Mouse (Mus musculus) neutrophil, adult 5-6 weeks (primary cell): ENCODE results near the gene Dus1l. TPM values are rescaled to one million over a fixed set of nuclear protein-coding genes. Genes with fewer than 3 reads are reported as not detected.
A peak's percentile ranks its signal among the peaks of the same experiment; 100 is the strongest.
"Not testable (repeated sequence)": the region's sequence is repeated elsewhere in the genome, so short reads cannot be mapped to it uniquely, and the experiment has no call there.

Experiments
- ATAC-seq: fragments of 151-379, 151-347 bp; 2 replicates; pipeline ENCODE4 v1.8.0; 2017; ENCODE audit warnings: mild to moderate bottlenecking, moderate TSS enrichment; ENCODE audit not compliant: insufficient number of reproducible peaks, poor library complexity, low FRiP score, severe bottlenecking; ENCODE audit errors: extremely low read depth
- total RNA-seq: library from RNA; stranded (forward); fragments of 200-1000 nt; gene quantifications from 2 replicates; pipeline ENCODE4 v1.2.3, GENCODE M21; 2017

Gene Dus1l
- total RNA-seq, 1 experiment from 2014 or later = 32.5 TPM

DNA sequence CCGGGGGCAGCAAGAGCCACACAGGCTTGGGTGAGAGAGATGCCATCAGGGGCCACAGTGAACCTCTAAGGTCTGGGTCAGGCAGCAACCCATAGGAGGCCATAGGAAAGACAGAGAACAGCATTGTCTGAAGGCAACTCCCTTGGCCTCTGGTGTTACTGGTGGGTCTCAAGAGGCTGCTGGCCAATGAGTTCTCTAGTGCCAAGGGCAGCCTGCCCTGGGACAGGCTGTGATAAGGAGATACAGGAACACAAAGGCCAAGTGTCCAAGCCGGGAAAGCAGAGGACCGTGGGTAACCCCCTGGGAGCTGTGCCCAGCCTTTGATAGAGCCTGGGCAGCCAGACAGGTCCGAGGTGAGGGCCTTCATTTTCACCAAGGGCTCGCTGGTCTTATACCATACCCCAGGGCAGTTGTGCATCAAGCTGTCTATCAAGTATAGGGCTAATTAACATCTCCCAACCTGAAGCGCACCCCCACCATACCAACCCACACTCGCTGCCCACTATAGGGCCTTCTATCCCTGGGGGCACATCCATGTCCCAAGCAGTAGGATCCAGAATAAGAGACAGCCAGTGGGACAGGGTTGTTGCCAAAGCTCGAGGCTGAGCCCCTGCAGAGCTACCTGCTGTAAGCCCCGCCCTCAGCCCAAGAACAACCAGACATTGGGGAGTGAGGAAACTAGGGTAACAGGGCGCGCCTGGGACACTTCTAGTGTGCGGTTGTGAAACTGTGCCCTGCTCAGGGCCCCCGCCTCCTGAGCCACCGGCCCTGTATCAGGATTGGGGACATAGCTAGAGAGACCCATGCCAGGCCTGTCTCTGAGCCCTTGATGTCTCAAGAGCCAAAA is 25.1 kb upstream of the Dus1l start:
- ATAC-seq = no peak

DNA sequence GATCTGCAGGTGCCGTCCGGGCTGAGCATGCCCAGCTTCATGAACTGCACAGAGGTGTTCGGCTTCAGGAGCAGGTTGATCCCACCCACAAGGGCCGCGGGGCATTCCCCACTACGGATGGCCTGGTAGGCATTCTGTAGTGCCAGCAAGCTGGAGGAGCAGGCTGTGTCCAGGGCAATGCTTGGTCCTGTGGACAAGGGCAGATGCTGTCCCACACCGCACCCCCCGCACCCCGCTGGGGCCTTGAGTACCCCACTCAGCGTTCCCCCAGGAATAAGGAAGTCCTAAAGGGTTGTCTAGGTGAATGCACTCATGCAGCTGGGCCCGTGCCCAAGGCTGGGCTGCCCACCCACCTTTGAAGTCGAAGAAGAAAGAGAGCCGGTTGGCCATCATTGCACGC is 24.3 kb upstream of the Dus1l start:
- no peak for ATAC-seq

DNA sequence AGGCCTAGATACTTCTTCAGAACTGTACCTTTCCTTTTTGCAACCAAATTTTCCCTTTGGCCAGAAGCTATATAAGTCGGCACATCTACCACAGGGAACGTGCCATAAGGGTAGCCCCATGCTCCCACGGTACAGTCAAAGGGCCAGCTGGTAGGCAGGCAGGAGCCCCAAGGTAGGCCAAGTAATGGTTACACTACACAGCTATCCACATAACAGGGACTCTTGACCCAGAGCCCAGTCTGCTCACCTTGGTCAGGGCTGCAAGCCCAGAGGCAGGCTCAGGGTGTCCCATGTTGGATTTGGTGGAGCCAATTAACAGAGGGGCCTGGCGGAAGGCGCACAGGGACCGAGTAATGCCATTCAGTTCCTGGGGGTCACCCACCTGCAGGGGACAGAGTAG is 23.4 kb upstream of the Dus1l start:
- ATAC-seq = no peak

DNA sequence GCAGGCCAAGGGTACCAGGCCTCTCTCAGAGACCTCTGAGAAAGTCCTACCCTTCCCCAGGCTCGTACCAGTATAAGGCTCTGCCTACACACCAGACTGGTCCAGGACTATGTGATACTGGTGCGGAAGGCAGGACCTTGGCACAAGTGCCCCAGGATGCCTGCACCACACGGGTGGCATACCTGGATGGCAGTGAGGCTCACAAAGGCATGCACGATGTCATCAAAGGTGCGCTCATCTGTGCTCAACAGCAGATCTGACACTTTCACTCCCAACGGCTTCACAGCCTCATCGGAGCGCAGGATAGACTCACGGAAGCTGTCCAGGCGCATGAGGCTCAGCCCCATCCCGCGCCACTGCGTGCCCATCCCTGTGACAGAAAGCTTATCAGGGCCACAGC is 22.0 kb upstream of the Dus1l start:
- no peak for ATAC-seq

DNA sequence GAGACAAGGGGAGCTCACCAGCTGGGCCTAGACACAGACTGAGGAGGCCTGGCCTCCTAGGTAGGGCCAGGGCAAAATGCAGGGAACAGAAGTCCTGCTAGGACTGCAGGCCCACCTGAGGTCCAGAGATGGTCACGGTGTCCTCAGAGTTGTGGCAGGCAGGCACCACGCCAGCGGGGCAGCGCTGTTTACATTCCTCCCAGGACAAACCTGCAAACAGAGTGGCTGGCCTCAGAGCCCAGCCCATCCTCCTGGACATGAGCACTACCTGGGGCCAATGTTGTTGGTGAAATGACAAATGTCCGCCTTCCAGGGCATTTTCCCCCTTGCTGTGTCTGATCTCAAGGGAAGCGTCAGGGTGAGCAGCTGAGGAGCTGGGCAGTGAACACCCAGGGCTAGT is 21.2 kb upstream of the Dus1l start:
- ATAC-seq = no peak

DNA sequence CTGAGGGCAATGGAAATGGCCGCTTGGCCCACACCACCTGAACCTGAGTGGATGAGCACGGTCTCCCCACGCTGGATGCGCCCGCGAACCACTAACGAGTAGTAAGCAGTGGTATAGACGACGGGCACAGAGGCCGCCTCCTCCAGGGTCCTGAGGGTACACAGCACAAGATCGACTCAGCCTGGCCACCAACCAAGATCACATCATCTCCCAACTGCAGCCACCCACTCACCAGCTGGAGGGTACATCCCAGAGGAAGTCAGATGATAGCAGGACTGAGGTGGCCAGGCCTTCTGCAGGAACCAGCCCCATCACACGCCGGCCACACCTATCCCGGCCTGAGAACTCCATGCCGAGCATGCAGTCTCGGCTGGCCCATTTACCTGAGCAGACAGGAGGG is 15.9 kb upstream of the Dus1l start:
- ATAC-seq = no peak

DNA sequence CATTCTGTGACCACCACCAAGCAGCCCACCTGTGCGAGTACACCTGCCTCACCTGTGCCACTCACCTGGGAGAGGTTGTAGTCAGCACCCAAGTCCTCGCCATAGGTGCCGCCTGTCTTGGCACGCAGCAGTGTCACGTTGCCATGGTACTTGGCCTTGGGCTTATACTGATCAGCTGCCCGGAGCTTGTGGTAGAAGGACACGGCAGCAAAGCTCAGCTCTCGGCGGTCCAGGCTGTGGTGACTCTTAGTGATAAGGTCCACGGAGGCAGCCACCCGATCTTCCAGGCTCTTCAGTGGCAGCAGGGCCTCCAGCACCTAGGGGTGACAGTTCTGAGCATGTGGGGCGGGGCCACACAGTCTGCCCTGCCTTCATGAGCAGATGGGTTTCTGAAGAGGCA is 11.8 kb upstream of the Dus1l start:
- no peak for ATAC-seq

DNA sequence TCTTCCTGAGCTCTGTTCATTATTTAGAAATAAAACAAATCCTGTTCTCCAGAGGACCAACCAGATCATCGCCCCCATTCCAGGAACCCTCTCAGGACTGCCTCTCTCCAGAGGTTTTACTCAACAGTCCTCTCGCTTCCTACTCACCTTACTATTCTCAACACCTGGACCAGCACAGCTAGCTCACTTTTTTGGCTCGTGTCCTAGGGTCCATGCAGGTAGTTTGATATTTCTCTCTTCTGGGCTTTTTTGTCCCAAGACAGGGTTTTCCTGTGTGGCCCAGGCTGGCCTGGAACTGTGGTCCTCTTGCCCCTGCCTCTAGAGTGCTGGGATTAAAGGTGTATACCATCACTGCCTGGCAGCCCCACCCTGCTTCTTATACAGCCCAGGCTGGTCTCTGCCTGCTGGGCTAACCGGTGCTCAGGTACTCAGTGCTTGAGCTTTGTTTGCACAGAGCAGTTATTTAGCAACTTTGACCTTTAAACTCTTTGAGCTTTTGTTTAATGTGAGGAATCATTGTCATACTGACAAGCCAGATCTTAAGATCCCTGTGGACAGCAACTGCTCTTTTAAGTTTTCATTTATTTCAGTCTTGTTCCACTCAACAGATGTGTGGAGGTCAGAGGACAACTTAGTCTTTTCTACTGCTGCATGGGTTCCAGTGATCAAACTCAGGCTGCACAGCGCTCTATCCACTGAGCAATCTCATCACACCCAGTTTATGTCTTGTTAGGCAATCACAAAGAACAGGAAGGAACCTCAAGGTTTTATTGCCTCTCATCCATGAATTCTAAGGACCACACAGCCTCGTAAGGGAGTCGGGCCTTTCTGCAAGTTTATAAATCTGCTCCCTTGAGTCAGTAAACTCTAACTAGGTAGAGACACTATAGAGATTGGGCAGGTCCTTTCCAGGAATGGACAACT is 9.4 kb upstream of the Dus1l start:
- ATAC-seq = no peak

DNA sequence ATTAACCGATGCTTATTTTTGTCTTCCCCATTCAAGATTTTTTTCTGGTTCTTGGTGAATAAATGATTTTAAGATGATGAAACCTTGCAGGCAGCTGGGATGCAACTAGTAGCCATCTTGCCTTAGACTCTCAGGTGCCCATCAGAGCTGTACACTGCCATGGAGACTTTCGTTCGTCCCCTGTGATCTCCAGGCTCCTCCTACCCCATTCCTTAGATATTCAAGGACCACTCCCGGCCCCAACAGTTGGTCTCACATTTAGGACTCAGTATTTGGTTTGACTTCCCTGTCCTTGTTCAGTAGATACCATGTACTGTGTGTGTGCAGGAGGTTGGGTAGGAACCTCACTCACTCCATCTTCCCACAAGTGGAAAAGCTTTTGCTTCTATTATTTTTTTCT is 8.6 kb upstream of the Dus1l start:
- ATAC-seq = no peak

DNA sequence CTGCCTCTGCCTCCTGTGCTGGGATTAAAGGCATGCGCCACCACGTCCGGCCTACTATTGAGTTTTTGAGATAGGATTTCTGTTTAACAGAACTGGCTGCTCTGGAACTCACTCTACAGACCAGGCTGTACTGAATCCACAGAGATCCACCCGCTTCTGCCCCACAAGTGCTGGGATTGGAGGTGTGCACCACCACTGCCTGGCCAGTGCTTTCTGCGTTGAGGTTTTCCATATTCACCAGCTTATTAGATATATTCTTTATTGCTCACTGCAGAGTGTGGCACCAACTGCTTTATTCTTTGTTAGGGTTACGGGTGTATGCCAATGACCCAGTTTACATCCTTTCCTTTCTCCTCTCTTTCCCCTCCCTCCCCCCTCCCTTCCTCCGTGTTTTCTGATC is 8.1 kb upstream of the Dus1l start:
- no peak for ATAC-seq

DNA sequence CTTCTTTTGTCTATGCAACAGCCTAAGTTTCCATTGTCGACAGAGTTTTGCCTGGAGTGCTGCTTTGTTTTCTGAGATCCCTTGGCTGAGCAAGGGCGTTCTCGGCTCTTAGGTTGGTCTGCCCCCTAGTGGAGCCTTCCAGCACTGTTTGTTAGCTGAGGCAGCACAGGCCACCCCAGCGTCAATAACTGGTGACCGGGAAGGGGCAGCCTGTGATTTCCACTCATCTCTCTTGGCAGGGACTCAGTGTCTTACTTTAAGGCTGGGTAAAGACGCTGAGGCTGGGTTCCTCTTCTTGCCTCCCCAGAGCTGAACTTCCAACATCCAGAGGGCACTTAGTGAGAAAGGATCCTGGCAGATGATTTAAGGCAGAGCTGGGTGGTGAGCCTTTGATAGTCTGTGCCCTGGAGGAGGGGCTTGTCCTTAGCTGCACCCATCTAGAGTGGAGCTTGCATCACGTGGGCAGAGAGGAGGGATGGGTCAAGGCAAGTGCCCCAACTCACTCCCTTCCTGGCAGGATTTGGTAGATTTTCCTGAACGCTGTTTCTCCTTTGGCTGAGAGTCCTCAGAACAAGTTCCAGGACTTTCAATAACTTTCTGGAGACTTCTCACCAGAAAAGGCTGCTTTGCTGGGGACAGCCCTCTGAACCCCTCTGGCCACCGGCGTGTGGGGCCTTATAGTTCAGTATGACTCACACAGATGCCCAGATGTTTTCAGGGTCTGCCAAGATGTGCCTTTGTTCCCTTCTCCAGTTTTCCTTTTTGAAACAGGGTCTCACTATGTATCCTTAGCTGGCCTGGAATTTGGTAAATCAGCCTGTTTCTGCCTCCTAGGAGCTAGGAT is 4.1 kb upstream of the Dus1l start:
- peak; percentile 77 for ATAC-seq

DNA sequence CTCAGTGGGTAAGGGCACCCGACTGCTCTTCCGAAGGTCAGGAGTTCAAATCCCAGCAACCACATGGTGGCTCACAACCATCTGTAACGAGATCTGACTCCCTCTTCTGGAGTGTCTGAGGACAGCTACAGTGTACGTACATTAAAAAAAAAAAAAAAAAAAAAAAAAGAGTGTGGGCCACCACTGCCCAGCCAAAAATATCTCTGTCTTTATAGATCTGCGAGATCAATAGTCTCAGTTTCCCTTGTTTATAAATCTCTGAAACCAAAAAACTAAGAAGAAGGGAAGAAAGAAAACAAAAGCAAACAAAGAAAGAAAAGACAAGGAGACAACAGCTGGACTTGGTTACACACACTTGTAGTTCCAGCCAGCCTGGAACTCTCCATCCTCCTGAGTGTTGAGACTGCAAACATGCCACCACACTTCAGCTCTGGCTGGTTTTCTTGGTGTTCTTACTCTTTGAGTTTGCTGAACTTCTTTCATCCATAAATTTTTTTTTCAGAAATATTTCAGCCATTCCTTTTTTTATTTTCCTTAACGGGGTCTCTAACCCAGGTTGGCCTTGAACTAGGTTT is 3.2 kb upstream of the Dus1l start:
- ATAC-seq = no peak

DNA sequence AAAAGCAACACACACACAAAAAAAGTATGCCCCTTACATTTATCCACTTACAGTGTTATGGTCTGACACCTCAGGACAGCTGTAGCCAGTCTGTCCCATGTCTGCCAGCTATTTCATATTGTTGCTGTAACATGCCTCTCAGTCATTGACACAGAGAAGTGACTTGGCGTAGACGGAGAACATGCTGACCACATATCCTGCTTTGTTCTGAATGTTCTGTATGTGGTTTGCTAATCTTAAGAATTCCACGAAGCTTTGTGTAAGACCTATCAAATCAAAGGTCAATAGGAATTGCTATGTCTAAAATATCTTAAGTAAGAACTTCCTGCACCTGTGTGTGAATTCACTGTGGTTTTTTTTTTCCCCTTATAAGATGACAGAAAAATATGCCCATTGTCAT is 2.0 kb upstream of the Dus1l start:
- ATAC-seq = no peak

DNA sequence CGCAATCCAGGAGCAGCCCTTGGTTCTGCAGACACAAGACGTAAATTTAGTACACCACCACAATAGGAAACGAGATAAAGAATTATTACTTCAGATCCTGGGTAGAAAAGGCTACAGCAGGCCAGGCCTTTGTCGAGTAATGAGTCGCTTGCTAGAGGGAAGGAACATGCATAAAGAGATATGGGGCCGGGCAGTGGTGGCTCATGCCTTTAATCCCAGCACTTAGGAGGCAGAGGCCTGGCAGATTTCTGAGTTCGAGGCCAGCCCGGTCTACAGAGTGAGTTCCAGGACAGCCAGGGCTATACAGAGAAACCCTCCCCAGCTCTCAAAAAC is 377 bp upstream of the Dus1l start:
- ATAC-seq = no peak

DNA sequence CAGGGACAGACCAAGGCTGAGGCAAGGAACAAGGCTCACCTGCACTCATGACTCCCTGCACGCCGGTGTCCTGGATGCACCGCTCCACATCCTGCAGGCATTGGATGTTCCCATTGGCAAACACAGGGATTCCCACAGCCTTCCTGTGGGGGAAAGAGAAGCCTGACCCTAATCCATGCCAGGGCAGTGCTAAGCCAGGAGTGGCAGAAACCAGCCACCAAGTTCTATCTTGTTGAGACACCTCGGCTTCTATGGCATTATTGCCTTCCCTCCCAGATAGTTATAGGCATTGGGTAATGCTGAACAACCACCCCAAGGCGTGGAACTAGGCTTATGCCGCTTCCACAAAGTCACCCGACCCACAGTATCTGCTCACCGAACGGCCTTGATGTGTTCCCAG is 3.6 kb downstream of the Dus1l start:
- ATAC-seq = no peak

DNA sequence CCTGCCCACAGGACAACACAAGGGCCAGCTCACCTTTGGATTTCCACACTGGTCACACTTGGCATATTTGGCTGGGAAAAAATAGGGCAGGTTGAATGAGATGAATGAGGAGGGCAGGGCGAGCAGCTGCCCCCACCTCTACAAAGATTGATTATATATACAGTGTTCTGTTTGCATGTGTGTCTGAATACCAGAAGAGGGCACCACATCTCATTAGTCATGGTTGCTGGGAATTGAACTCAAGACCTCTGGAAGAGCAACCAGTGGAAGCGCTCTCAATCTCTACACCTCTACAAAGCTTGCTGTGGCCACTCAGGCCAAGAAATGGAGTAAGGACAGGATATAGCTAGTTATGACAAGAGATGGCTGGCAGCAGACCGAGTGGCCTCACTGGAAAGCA is 6.4 kb downstream of the Dus1l start:
- ATAC-seq = no peak

DNA sequence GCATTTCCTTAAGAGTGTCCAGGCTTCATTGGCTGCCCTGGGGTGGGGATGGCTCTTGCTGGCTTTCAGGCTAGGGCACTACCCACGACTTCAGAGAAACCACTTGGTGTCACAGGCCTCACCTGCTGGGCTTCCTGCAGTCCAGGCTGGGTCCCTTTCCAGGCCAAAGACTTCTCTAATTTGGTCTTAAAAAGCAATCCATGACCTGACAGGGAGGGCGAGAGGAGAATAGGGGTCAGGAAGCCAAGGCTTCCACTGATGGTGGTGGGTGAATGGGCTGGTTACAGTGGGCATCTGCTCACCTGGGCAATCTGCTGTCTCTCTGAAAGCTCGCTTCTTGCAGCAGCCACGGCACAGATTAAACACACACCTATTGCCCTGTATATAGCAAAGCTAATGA is 6.8 kb downstream of the Dus1l start:
- no peak for ATAC-seq

DNA sequence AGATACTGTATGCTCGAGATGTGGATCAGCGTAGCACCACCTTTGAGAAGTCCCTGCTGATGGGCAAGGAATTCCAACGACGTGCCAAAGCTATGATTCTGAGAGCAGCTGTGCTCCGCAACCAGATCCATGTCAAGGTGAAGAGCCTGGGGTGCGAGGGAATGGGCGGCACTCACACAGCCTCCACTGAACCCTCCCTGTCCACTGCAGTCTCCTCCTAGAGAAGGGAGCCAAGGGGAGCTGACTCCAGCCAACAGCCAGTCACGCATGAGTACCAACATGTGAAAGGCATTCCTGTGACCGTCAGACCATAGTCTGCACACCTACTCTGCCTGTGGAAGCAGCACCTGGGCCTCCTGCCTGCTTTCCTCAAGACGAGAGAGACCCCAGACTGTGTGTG is 7.7 kb downstream of the Dus1l start:
- ATAC-seq = not testable (repeated sequence)

DNA sequence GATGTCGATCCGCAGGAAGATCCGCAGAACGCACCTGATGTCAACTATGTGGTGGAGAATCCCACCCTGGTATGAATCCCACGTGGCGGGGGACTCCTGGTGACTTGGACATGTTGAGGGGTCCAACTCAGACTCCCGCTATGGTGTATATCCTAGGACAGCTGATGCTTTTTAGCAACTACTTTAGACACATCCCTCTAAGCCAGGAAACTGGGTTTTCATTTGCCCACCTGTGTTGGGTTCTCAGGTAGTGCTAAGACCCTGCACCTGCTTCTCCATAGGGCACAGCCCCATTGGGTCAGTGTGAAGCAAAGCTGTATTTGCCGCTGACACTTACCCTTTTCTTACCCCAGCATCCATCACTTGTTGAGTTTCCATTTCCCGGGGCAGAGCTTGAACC is 11.1 kb downstream of the Dus1l start:
- ATAC-seq = no peak
